Mouse (Mus musculus) mature B cell (primary cell): ENCODE data around the gene Dock9.
"Not testable (repeated sequence)": the region's sequence is repeated elsewhere in the genome, so short reads cannot be mapped to it uniquely, and the experiment has no call there.

Experiments
- in situ Hi-C: fragments of 300-500 bp; cut with MboI; formaldehyde crosslinking; loops from 2 replicates; pipeline ENCODE4 v1.14.3; 2019

Gene Dock9

GRCm38 (mm10) chr14:121737277-121737676 is 60.4 kb downstream of the Dock9 start:
- in situ Hi-C loops, result no loop called here

GRCm38 (mm10) chr14:121735678-121736077 is 62.0 kb downstream of the Dock9 start:
- in situ Hi-C loops, result no loop called here

GRCm38 (mm10) chr14:121734217-121734616 is 63.4 kb downstream of the Dock9 start:
- in situ Hi-C loops, result no loop called here

- in situ Hi-C loops, result no loop called here
Measured at GRCm38 (mm10) chr14:121733694-121734093, 63.9 kb downstream of the Dock9 start.

GRCm38 (mm10) chr14:121732196-121732595 is 65.4 kb downstream of the Dock9 start:
- in situ Hi-C loops, result no loop called here

GRCm38 (mm10) chr14:121731688-121732168 is 65.9 kb downstream of the Dock9 start:
- in situ Hi-C loops, result no loop called here

- in situ Hi-C loops, result no loop called here
Measured at GRCm38 (mm10) chr14:121730966-121731365, 66.7 kb downstream of the Dock9 start.

GRCm38 (mm10) chr14:121727996-121728395 is 69.6 kb downstream of the Dock9 start:
- in situ Hi-C loops, result no loop called here

- in situ Hi-C loops, result no loop called here
Measured at GRCm38 (mm10) chr14:121724501-121724900, 73.1 kb downstream of the Dock9 start.

GRCm38 (mm10) chr14:121722774-121723173 is 74.9 kb downstream of the Dock9 start:
- in situ Hi-C loops, result no loop called here

- in situ Hi-C loops, result no loop called here
Measured at GRCm38 (mm10) chr14:121721431-121721830, 76.2 kb downstream of the Dock9 start.

- in situ Hi-C loops, result no loop called here
Measured at GRCm38 (mm10) chr14:121719638-121720601, 77.7 kb downstream of the Dock9 start.

GRCm38 (mm10) chr14:121714799-121715198 is 82.8 kb downstream of the Dock9 start:
- in situ Hi-C loops, result not testable (repeated sequence)

GRCm38 (mm10) chr14:121714268-121714667 is 83.4 kb downstream of the Dock9 start:
- in situ Hi-C loops, result no loop called here

- in situ Hi-C loops, result no loop called here
Measured at GRCm38 (mm10) chr14:121713830-121714197, 83.8 kb downstream of the Dock9 start.

- in situ Hi-C loops, result no loop called here
Measured at GRCm38 (mm10) chr14:121713166-121713829, 84.3 kb downstream of the Dock9 start.

- in situ Hi-C loops, result no loop called here
Measured at GRCm38 (mm10) chr14:121711089-121711826, 86.4 kb downstream of the Dock9 start.

GRCm38 (mm10) chr14:121710130-121710529 is 87.5 kb downstream of the Dock9 start:
- in situ Hi-C loops, result no loop called here

GRCm38 (mm10) chr14:121708244-121708643 is 89.4 kb downstream of the Dock9 start:
- in situ Hi-C loops, result no loop called here

GRCm38 (mm10) chr14:121706482-121706901 is 91.1 kb downstream of the Dock9 start:
- in situ Hi-C loops, result no loop called here

GRCm38 (mm10) chr14:121705644-121706043 is 92.0 kb downstream of the Dock9 start:
- in situ Hi-C loops, result no loop called here

GRCm38 (mm10) chr14:121702534-121702933 is 95.1 kb downstream of the Dock9 start:
- in situ Hi-C loops, result no loop called here
